Mouse (Mus musculus): ENCODE data around the gene Ppp1r11. TPM values are rescaled to one million over a fixed set of nuclear protein-coding genes. Genes with fewer than 3 reads are reported as not detected.

The Ppp1r11 gene
- polyA plus RNA-seq, 1 experiment, result 37.5 TPM

GRCm38 (mm10) chr17:36899376-36899775, 52.2 kb downstream of the Ppp1r11 start:
- H3K4me1 ChIP-seq (ENCODE audit: control insufficient read depth, insufficient read depth, low read length), result no peaks in the 10 kb centered on the region
- TF ChIP-seq CTCF (IDR thresholded peaks at IDR 0.05; ENCODE audit: control insufficient read depth, insufficient read depth, low read length) (no peak), POLR2A (IDR thresholded peaks at IDR 0.05; ENCODE audit: borderline replicate concordance, control insufficient read depth, low read depth, low read length) (no peak)
- WGBS, result 82% methylated on average over 4 of the region's 4 CpGs
- no peak overlapping the region for H3K27ac ChIP-seq (ENCODE audit: control insufficient read depth, insufficient read depth, low read depth, low read length, poor library complexity)
- no peak overlapping the region for H3K4me3 ChIP-seq (replicated peaks; ENCODE audit: control insufficient read depth, low read depth, low read length)

Other genes starting within 250 kb of the Ppp1r11 start
- not detected in 2 replicates for gene H2-M10.5, start 178.8 kb downstream of the Ppp1r11 start, polyA plus RNA-seq (2011; ENCODE audit: insufficient read depth, insufficient read length, low replicate concordance, missing spikeins)
- not detected in 2 replicates for gene H2-M10.6, start 139.6 kb downstream of the Ppp1r11 start, polyA plus RNA-seq (2011; ENCODE audit: insufficient read depth, insufficient read length, low replicate concordance, missing spikeins)
- 20.9 and 39.6 TPM in 2 replicates for gene Trim26, start 114.6 kb downstream of the Ppp1r11 start, polyA plus RNA-seq (2011; ENCODE audit: insufficient read depth, insufficient read length, low replicate concordance, missing spikeins)
- gene Trim15, start 84.5 kb downstream of the Ppp1r11 start, polyA plus RNA-seq (2011; ENCODE audit: insufficient read depth, insufficient read length, low replicate concordance, missing spikeins), result 1.6 TPM in 1 of 2 replicates, not detected in the other
- gene Trim10, start 82.2 kb downstream of the Ppp1r11 start, polyA plus RNA-seq (2011; ENCODE audit: insufficient read depth, insufficient read length, low replicate concordance, missing spikeins), result 108 and 159 TPM in 2 replicates
- gene Trim40, start 61.6 kb downstream of the Ppp1r11 start, polyA plus RNA-seq (2011; ENCODE audit: insufficient read depth, insufficient read length, low replicate concordance, missing spikeins), result not detected in 2 replicates
- not detected in 2 replicates for gene Trim31, start 53.6 kb downstream of the Ppp1r11 start, polyA plus RNA-seq (2011; ENCODE audit: insufficient read depth, insufficient read length, low replicate concordance, missing spikeins)
- gene Rnf39, start 8.8 kb downstream of the Ppp1r11 start, polyA plus RNA-seq (2011; ENCODE audit: insufficient read depth, insufficient read length, low replicate concordance, missing spikeins), result not detected in 2 replicates
- gene Znrd1, start 6.8 kb upstream of the Ppp1r11 start, polyA plus RNA-seq (2011; ENCODE audit: insufficient read depth, insufficient read length, low replicate concordance, missing spikeins), result 53.8 and 62.7 TPM in 2 replicates
- 4.0 and 7.8 TPM in 2 replicates for gene Znrd1as, start 6.9 kb upstream of the Ppp1r11 start, polyA plus RNA-seq (2011; ENCODE audit: insufficient read depth, insufficient read length, low replicate concordance, missing spikeins)
- 1.8 TPM in 1 of 2 replicates, not detected in the other for gene 2410137M14Rik, start 29.5 kb upstream of the Ppp1r11 start, polyA plus RNA-seq (2011; ENCODE audit: insufficient read depth, insufficient read length, low replicate concordance, missing spikeins)
- gene H2-M5, start 37.8 kb upstream of the Ppp1r11 start, polyA plus RNA-seq (2011; ENCODE audit: insufficient read depth, insufficient read length, low replicate concordance, missing spikeins), result 5.6 and 15.2 TPM in 2 replicates
- gene Zfp57, start 49.4 kb upstream of the Ppp1r11 start, polyA plus RNA-seq (2011; ENCODE audit: insufficient read depth, insufficient read length, low replicate concordance, missing spikeins), result 1.3 and 19.0 TPM in 2 replicates
- gene Mog, start 71.7 kb upstream of the Ppp1r11 start, polyA plus RNA-seq (2011; ENCODE audit: insufficient read depth, insufficient read length, low replicate concordance, missing spikeins), result not detected in 2 replicates
- 19.5 and 47.1 TPM in 2 replicates for gene Gabbr1, start 94.2 kb upstream of the Ppp1r11 start, polyA plus RNA-seq (2011; ENCODE audit: insufficient read depth, insufficient read length, low replicate concordance, missing spikeins)
- not detected in 2 replicates for gene Olfr90, start 136.8 kb upstream of the Ppp1r11 start, polyA plus RNA-seq (2011; ENCODE audit: insufficient read depth, insufficient read length, low replicate concordance, missing spikeins)
- not detected in 2 replicates for gene Olfr91, start 146.5 kb upstream of the Ppp1r11 start, polyA plus RNA-seq (2011; ENCODE audit: insufficient read depth, insufficient read length, low replicate concordance, missing spikeins)
- not detected in 2 replicates for gene Olfr92, start 168.3 kb upstream of the Ppp1r11 start, polyA plus RNA-seq (2011; ENCODE audit: insufficient read depth, insufficient read length, low replicate concordance, missing spikeins)
- gene Olfr93, start 209.8 kb upstream of the Ppp1r11 start, polyA plus RNA-seq (2011; ENCODE audit: insufficient read depth, insufficient read length, low replicate concordance, missing spikeins), result not detected in 2 replicates
- gene Ubd, start 242.2 kb upstream of the Ppp1r11 start, polyA plus RNA-seq (2011; ENCODE audit: insufficient read depth, insufficient read length, low replicate concordance, missing spikeins), result 6.7 and 19.8 TPM in 2 replicates
- gene Olfr94, start 249.3 kb upstream of the Ppp1r11 start, polyA plus RNA-seq (2011; ENCODE audit: insufficient read depth, insufficient read length, low replicate concordance, missing spikeins), result not detected in 2 replicates

Data from bone marrow, adult 2 months (tissue).